Mouse (Mus musculus) ES-Bruce4 (cell line): ENCODE measurements around the gene Mex3a.
A peak's percentile ranks its signal among the peaks of the same experiment; 100 is the strongest.

Source experiments
- CTCF ChIP-seq: IDR thresholded peaks from one replicate; pipeline ENCODE4 v1.8.1; 2011; ENCODE audit warnings: low read depth, low read length
- EP300 ChIP-seq: IDR thresholded peaks from 2 replicates; pipeline ENCODE4 v1.6.1; 2011; ENCODE audit warnings: low read depth, low read length; ENCODE audit not compliant: insufficient read depth

- TF ChIP-seq CTCF (peak; percentile 90), EP300 (no peak)
These were observed 48.6 kb upstream of the Mex3a start for GRCm38 (mm10) chr3:88483621-88484020.
